Mouse (Mus musculus) heart, adult 8-10 months (tissue): Measurements from ENCODE around the gene Eddm3b. TPM values are rescaled to one million over a fixed set of nuclear protein-coding genes. Genes with fewer than 3 reads are reported as not detected.
A peak's percentile ranks its signal among the peaks of the same experiment; 100 is the strongest.

Experiments
- DNase-seq: peaks from one replicate; pipeline ENCODE4 v3.0.0; 2022; ENCODE audit warnings: low spot score
- total RNA-seq, 4 experiments: library from RNA; stranded (reverse); gene quantifications; 2 replicates each; pipeline ENCODE4 v1.2.4; 2022

Gene Eddm3b
- not detected for total RNA-seq

DNA sequence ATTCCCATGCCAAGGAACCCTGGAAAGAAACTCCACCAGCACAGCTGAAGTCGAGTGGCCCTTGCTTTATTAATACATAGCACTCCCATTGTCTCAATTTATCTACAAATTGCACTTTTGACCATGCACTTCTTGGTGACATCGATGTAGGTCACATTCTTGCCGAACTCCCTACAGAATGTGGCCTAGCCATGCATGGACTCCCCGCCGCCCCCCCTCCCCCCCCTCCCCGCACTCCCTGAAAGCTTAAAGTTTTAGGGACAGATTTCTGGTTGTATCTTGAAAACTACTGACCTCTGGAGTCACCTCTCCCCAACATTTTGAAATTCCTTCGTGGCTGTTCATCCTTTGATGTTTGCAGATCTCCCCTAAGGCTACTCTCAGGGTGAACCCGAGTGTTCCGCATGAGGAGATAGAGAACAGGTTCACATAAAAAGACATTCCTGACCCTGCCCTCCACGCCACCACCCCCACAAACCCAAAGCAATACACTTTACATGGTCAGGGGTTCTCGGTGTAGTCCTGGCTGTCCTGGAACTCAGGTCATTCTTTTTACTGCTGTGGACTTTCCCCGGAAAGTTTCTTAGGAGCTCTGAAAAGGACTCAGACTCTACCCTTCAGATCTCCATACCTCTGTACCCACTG lies at the start of gene Eddm3b:
Gene Eddm3b, plus strand, starts transcription at position 511 of the 645 bp plus-strand sequence.
- DNase-seq = no peak

DNA sequence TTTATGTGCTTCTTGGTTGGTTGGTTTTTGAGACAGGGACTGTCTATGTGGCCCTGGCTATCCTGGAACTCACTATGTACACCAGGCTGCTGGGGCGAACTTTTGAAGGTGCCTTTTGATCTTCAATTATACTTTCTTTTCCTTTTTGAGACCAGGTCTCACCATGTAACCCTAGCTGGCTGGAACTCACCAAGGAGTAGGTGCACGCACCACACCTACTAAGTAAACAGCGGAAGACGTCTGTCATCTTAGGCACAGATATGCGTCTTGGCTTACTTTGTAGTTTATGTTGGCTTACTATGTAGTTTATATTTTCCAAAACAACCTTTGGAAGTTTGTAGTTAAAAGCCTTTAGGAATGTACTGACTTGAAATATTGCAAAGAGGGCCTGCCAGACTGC lies 45.3 kb upstream of the Eddm3b start:
- DNase-seq = no peak

DNA sequence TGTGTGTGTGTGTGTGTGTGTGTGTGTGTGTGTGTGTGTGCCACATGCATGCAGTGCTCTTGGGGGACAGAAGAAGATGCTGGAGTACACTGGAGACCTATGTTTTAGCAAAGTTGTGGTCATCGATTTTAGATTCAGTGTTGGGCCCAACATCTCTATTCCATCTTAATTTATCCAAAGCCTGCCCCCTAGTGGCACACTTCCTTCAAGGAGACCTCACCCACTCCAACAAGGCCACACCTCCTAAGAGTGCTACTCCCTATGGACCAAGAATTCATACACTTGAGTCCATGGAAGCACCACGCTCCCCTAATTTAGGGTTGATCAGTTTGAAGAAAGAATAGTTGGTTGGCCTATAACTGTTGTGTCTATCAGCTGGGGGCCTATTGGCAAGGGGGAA lies 44.6 kb upstream of the Eddm3b start:
- DNase-seq = no peak

- no peak for DNase-seq
These were observed 39.9 kb upstream of the Eddm3b start, which contains the start of gene Olfr750 for GRCm38 (mm10) chr14:51074335-51074734. Gene Olfr750, minus strand, starts transcription at chr14:51074435.

- no peak for DNase-seq
These were observed 35.0 kb upstream of the Eddm3b start for GRCm38 (mm10) chr14:51079180-51079579.

DNA sequence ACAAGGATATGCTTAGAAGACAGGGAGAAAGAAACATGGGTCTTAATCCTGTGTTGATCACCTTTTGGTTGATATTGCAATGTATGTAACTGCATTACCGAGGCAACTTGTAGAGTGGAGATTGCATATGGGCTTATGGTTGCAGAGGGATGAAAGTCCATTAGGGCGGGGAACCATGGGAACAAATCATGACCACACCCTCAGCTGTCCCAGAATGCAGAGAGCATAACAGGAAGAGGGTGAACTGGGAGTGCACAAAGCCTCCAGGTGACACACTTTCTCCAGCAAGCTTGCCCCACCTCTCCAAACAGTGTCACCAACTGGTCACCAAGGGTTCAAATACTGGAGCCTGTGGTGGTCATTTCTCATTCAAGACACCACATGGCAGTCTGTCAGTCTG lies 33.2 kb upstream of the Eddm3b start:
- no peak for DNase-seq

- peak; percentile 86 for DNase-seq
These were observed 31.3 kb upstream of the Eddm3b start for GRCm38 (mm10) chr14:51082599-51083581.

GRCm38 (mm10) chr14:51083805-51084204 lies 30.4 kb upstream of the Eddm3b start:
- no peak for DNase-seq

GRCm38 (mm10) chr14:51085086-51085485 lies 29.1 kb upstream of the Eddm3b start:
- DNase-seq = no peak

DNA sequence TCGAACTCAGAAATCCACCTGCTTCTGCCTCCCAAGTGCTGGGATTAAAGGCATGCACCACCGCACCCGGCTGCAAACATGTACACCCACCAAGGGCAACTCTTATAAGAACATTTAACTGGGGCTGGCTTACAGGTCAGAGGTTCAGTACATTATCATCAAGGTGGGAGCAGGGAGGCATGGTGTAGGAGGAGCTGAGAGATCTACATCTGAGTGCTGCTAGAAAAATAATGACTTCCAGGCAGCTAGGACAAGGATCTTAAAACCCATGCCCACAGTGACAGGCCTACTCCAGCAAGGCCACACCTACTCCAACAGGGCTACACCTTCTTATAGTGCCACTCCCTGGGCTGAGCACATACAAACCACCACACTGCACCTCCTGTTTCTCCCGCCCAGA lies 28.3 kb upstream of the Eddm3b start:
- no peak for DNase-seq

DNA sequence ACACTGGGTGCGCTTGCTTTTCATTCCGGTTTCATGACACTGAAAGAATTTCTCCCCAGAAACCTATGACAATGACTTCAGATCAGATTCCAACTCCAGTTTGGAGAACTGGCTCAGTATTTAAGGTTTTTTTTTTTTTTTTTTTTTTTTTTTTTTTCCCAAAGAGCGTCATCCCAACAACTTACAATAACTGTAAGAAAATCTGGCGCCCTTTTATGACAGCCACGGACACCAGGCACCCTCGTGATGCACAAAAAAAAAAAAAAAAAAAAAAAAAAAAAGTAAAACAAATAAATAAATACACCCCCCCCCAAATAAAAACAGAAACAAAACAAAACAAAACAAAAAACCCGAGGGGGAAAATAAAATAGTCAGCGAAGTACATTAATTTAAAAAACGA lies 26.5 kb upstream of the Eddm3b start:
- no peak for DNase-seq

- peak; percentile 94 for DNase-seq
These were observed 25.9 kb upstream of the Eddm3b start for GRCm38 (mm10) chr14:51088166-51088969.

- DNase-seq = peak; percentile 99
These were observed 25.1 kb upstream of the Eddm3b start for GRCm38 (mm10) chr14:51088970-51089673.

- DNase-seq = no peak
These were observed 24.6 kb upstream of the Eddm3b start for GRCm38 (mm10) chr14:51089674-51090076.

DNA sequence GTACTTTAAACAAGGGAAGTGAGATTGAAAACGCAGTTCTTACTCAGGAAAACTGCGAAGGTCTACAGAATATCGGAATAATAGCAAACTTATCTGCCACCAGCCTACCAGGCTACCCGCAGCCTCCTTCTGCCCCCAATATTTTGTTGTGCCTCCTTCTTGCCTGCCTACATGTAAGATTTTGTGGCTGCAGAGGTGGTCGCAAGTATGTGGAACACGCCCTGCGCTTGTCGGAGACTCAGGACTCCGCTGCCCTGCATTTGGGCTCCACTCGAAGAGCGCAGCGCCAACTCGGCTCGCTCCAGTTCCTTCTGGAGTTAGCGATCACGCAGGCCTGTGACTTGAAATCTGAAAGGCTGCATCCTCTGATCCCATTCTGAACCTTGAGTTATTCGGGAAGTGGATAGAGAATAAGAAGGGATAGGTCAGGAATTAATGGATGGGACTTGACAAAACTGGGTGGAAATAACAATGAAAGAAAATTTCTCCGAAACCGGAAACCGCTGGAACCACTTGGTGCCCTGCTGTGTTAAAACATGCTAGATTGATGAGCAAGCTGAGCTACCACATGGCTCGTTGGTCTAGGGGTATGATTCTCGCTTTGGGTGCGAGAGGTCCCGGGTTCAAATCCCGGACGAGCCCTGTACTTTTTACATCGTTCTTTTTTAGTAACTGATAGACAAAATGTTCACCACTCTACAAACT lies 24.0 kb upstream of the Eddm3b start:
- DNase-seq = peak; percentile 92

GRCm38 (mm10) chr14:51090921-51091900 lies 23.0 kb upstream of the Eddm3b start, which contains the start of the genes Rnase4 and Ang:
Gene Rnase4, plus strand, starts transcription at chr14:51091077.
Gene Ang, plus strand, starts transcription at chr14:51091150.
- DNase-seq = peak; percentile 78

- DNase-seq = no peak
These were observed 22.1 kb upstream of the Eddm3b start for GRCm38 (mm10) chr14:51092073-51092620.

- DNase-seq = peak; percentile 57
These were observed 20.7 kb upstream of the Eddm3b start for GRCm38 (mm10) chr14:51093496-51093895.
